Mouse (Mus musculus): ENCODE data around the gene Cdk8.

The Cdk8 gene

GRCm38 (mm10) chr5:146251663-146252429 lies 20.8 kb downstream of the Cdk8 start:
- no peak for TF ChIP-seq POU5F1 (IDR thresholded peaks at IDR 0.05; ENCODE audit: borderline replicate concordance, low read length)
- TF ChIP-seq CTCF (conservative IDR thresholded peaks at IDR 0.05; ENCODE audit: low read length): no peak
- TF ChIP-seq NANOG (IDR thresholded peaks at IDR 0.05; ENCODE audit: borderline replicate concordance, low read length): no peak
- 0 out of 2 replicates have a peak, but pooled peaks cover 9% of the 10 kb centered on the region for H3K4me1 ChIP-seq (replicated peaks; ENCODE audit: low read depth, low read length)
- peaks cover 18% of the 10 kb centered on the region for H3K36me3 ChIP-seq (ENCODE audit: insufficient read depth, low read length)
- no peak overlapping the region for H3K4me3 ChIP-seq (replicated peaks; ENCODE audit: low read length)
- H3K9me3 ChIP-seq (ENCODE audit: low read length): no peaks in the 10 kb centered on the region
- H3K27me3 ChIP-seq (ENCODE audit: insufficient read depth, low read length): no peaks in the 10 kb centered on the region

GRCm38 (mm10) chr5:146253644-146254043 lies 22.6 kb downstream of the Cdk8 start:
- no peaks in the 10 kb centered on the region for H3K27me3 ChIP-seq (ENCODE audit: insufficient read depth, low read length)
- no peak for TF ChIP-seq CTCF (conservative IDR thresholded peaks at IDR 0.05; ENCODE audit: low read length)
- TF ChIP-seq POU5F1 (IDR thresholded peaks at IDR 0.05; ENCODE audit: borderline replicate concordance, low read length): no peak
- TF ChIP-seq NANOG (IDR thresholded peaks at IDR 0.05; ENCODE audit: borderline replicate concordance, low read length): no peak

GRCm38 (mm10) chr5:146260003-146260402 lies 29.0 kb downstream of the Cdk8 start:
- TF ChIP-seq CTCF (conservative IDR thresholded peaks at IDR 0.05; ENCODE audit: low read length) (peak; percentile 69), POU5F1 (IDR thresholded peaks at IDR 0.05; ENCODE audit: borderline replicate concordance, low read length) (no peak), NANOG (IDR thresholded peaks at IDR 0.05; ENCODE audit: borderline replicate concordance, low read length) (no peak)
- no peaks in the 10 kb centered on the region for H3K9me3 ChIP-seq (ENCODE audit: low read length)

More at GRCm38 (mm10) chr5:146253644-146254043, 22.6 kb downstream of the Cdk8 start:
- H3K36me3 ChIP-seq (ENCODE audit: insufficient read depth, low read length): peaks cover 12% of the 10 kb centered on the region
- no peak overlapping the region for H3K4me3 ChIP-seq (replicated peaks; ENCODE audit: low read length)
- 0 out of 2 replicates have a peak, but pooled peaks cover 4% of the 10 kb centered on the region for H3K4me1 ChIP-seq (replicated peaks; ENCODE audit: low read depth, low read length)
- H3K9me3 ChIP-seq (ENCODE audit: low read length): no peaks in the 10 kb centered on the region

GRCm38 (mm10) chr5:146265934-146266591 lies 35.0 kb downstream of the Cdk8 start:
- peaks cover 22% of the 10 kb centered on the region for H3K36me3 ChIP-seq (ENCODE audit: insufficient read depth, low read length)
- H3K27me3 ChIP-seq (ENCODE audit: insufficient read depth, low read length): no peaks in the 10 kb centered on the region; the same call in 1 of the 2 replicates
- H3K9me3 ChIP-seq (ENCODE audit: low read length): no peaks in the 10 kb centered on the region
- TF ChIP-seq POU5F1 (IDR thresholded peaks at IDR 0.05; ENCODE audit: borderline replicate concordance, low read length) (no peak), NANOG (IDR thresholded peaks at IDR 0.05; ENCODE audit: borderline replicate concordance, low read length) (no peak), CTCF (conservative IDR thresholded peaks at IDR 0.05; ENCODE audit: low read length) (no peak)
- H3K4me1 ChIP-seq (replicated peaks; ENCODE audit: low read depth, low read length): peaks cover 29% of the 10 kb centered on the region
- no peak overlapping the region for H3K4me3 ChIP-seq (replicated peaks; ENCODE audit: low read length)

More at GRCm38 (mm10) chr5:146260003-146260402, 29.0 kb downstream of the Cdk8 start:
- H3K4me3 ChIP-seq (replicated peaks; ENCODE audit: low read length): no peak overlapping the region
- H3K36me3 ChIP-seq (ENCODE audit: insufficient read depth, low read length): no peaks in the 10 kb centered on the region
- no peaks in the 10 kb centered on the region; the same call in 1 of the 2 replicates for H3K27me3 ChIP-seq (ENCODE audit: insufficient read depth, low read length)
- H3K4me1 ChIP-seq (replicated peaks; ENCODE audit: low read depth, low read length): peaks cover 16% of the 10 kb centered on the region

- Histone ChIP-seq H3K4me1 (replicated peaks; ENCODE audit: low read depth, low read length) (peaks cover 28% of the 10 kb centered on the region), H3K27me3 (ENCODE audit: insufficient read depth, low read length) (no peaks in the 10 kb centered on the region), H3K4me3 (replicated peaks; ENCODE audit: low read length) (no peak overlapping the region), H3K36me3 (ENCODE audit: insufficient read depth, low read length) (peaks cover 38% of the 10 kb centered on the region), H3K9me3 (ENCODE audit: low read length) (no peaks in the 10 kb centered on the region)
- TF ChIP-seq NANOG (IDR thresholded peaks at IDR 0.05; ENCODE audit: borderline replicate concordance, low read length): no peak
- TF ChIP-seq POU5F1 (IDR thresholded peaks at IDR 0.05; ENCODE audit: borderline replicate concordance, low read length): no peak
- TF ChIP-seq CTCF (conservative IDR thresholded peaks at IDR 0.05; ENCODE audit: low read length): no peak
These were observed 36.7 kb downstream of the Cdk8 start for GRCm38 (mm10) chr5:146267776-146268175.

- Histone ChIP-seq H3K9me3 (ENCODE audit: low read length) (no peaks in the 10 kb centered on the region), H3K4me1 (replicated peaks; ENCODE audit: low read depth, low read length) (peaks cover 21% of the 10 kb centered on the region)
- no peak for TF ChIP-seq CTCF (conservative IDR thresholded peaks at IDR 0.05; ENCODE audit: low read length)
These were observed 39.6 kb downstream of the Cdk8 start for GRCm38 (mm10) chr5:146270593-146270992.

GRCm38 (mm10) chr5:146271662-146272061 lies 40.6 kb downstream of the Cdk8 start:
- H3K4me3 ChIP-seq (replicated peaks; ENCODE audit: low read length): no peak overlapping the region
- H3K36me3 ChIP-seq (ENCODE audit: insufficient read depth, low read length): peaks cover 69% of the 10 kb centered on the region
- H3K9me3 ChIP-seq (ENCODE audit: low read length): no peaks in the 10 kb centered on the region
- H3K27me3 ChIP-seq (ENCODE audit: insufficient read depth, low read length): no peaks in the 10 kb centered on the region
- peaks cover 15% of the 10 kb centered on the region for H3K4me1 ChIP-seq (replicated peaks; ENCODE audit: low read depth, low read length)
- TF ChIP-seq CTCF (conservative IDR thresholded peaks at IDR 0.05; ENCODE audit: low read length) (no peak), NANOG (IDR thresholded peaks at IDR 0.05; ENCODE audit: borderline replicate concordance, low read length) (no peak), POU5F1 (IDR thresholded peaks at IDR 0.05; ENCODE audit: borderline replicate concordance, low read length) (no peak)

More at GRCm38 (mm10) chr5:146270593-146270992, 39.6 kb downstream of the Cdk8 start:
- no peak overlapping the region for H3K4me3 ChIP-seq (replicated peaks; ENCODE audit: low read length)
- peaks cover 64% of the 10 kb centered on the region for H3K36me3 ChIP-seq (ENCODE audit: insufficient read depth, low read length)
- no peaks in the 10 kb centered on the region for H3K27me3 ChIP-seq (ENCODE audit: insufficient read depth, low read length)

- TF ChIP-seq NANOG (IDR thresholded peaks at IDR 0.05; ENCODE audit: borderline replicate concordance, low read length) (no peak), POU5F1 (IDR thresholded peaks at IDR 0.05; ENCODE audit: borderline replicate concordance, low read length) (no peak), CTCF (conservative IDR thresholded peaks at IDR 0.05; ENCODE audit: low read length) (no peak)
These were observed 42.1 kb downstream of the Cdk8 start for GRCm38 (mm10) chr5:146273096-146273495.

More at GRCm38 (mm10) chr5:146273096-146273495, 42.1 kb downstream of the Cdk8 start:
- no peaks in the 10 kb centered on the region for H3K9me3 ChIP-seq (ENCODE audit: low read length)
- peaks cover 70% of the 10 kb centered on the region for H3K36me3 ChIP-seq (ENCODE audit: insufficient read depth, low read length)
- H3K4me3 ChIP-seq (replicated peaks; ENCODE audit: low read length): no peak overlapping the region
- no peaks in the 10 kb centered on the region for H3K27me3 ChIP-seq (ENCODE audit: insufficient read depth, low read length)
- H3K4me1 ChIP-seq (replicated peaks; ENCODE audit: low read depth, low read length): peaks cover 11% of the 10 kb centered on the region
